Mouse (Mus musculus) kidney, adult 2 months (tissue): ENCODE data around the gene Spdye4b. TPM values are rescaled to one million over a fixed set of nuclear protein-coding genes. Genes with fewer than 3 reads are reported as not detected.

Experiments
- DNase-seq: peaks from one replicate; pipeline ENCODE4 v3.0.0; 2021
- H3K27ac ChIP-seq: fragments of 200-500 bp; 2 replicates; pipeline ENCODE4 v1.5.1; 2012; ENCODE audit warnings: low read depth, low read length, control low read depth, inconsistent platforms; ENCODE audit not compliant: insufficient read depth
- H3K27me3 ChIP-seq: fragments of 200-500 bp; replicated peaks from 2 replicates; pipeline ENCODE4 v1.6.1; 2012; ENCODE audit warnings: mild to moderate bottlenecking, moderate library complexity, low read length, inconsistent platforms; ENCODE audit not compliant: control insufficient read depth, insufficient read depth
- H3K36me3 ChIP-seq: fragments of 200-500 bp; 2 replicates; pipeline ENCODE4 v1.6.1; 2012; ENCODE audit warnings: mild to moderate bottlenecking, moderate library complexity, low read length, inconsistent platforms; ENCODE audit not compliant: control insufficient read depth, insufficient read depth
- H3K4me1 ChIP-seq: fragments of 200-500 bp; 2 replicates; pipeline ENCODE4 v1.6.1; 2011; ENCODE audit warnings: low read length; ENCODE audit not compliant: control insufficient read depth, insufficient read depth
- H3K4me3 ChIP-seq: fragments of 200-500 bp; 2 replicates; pipeline ENCODE4 v1.5.1; 2011; ENCODE audit warnings: mild to moderate bottlenecking, low read depth, low read length, control low read depth; ENCODE audit not compliant: insufficient read depth
- CTCF ChIP-seq: fragments of 200-500 bp; conservative IDR thresholded peaks from 2 replicates; pipeline ENCODE4 v1.5.1; 2011; ENCODE audit warnings: low read depth, mild to moderate bottlenecking, control low read depth, low read length, moderate library complexity, mixed read lengths; ENCODE audit not compliant: insufficient read depth, insufficient read length
- POLR2A ChIP-seq: fragments of 200-500 bp; IDR thresholded peaks from one replicate; pipeline ENCODE4 v1.6.1; 2011; ENCODE audit warnings: low read depth, low read length, control low read depth
- WGBS: fragments of 180-500 bp; shearing (Covaris S2); methylation state at CpG from one replicate; pipeline ENCODE4 v1.1.7; 2018; 5-methylcytosine and 5-hydroxymethylcytosine counted together
- polyA plus RNA-seq: library from polyadenylated mRNA; depleted of rRNA; stranded (reverse); fragments of >200 nt; gene quantifications from 2 replicates; pipeline ENCODE4 v1.2.3, GENCODE M21; 2012

Gene Spdye4b
- polyA plus RNA-seq, 1 experiment = not detected

- no peak for TF ChIP-seq POLR2A
- 96% methylated on average over 2 of the region's 2 CpGs for WGBS
- H3K4me3 ChIP-seq = no peak overlapping the region
- H3K4me1 ChIP-seq = no peaks in the 10 kb centered on the region
- no peak overlapping the region for H3K27ac ChIP-seq
- no peaks in the 10 kb centered on the region for H3K36me3 ChIP-seq
- H3K27me3 ChIP-seq = no peaks in the 10 kb centered on the region
- DNase-seq = no peak
These were observed 31.3 kb upstream of the Spdye4b start for GRCm38 (mm10) chr5:143149536-143149935.

DNA sequence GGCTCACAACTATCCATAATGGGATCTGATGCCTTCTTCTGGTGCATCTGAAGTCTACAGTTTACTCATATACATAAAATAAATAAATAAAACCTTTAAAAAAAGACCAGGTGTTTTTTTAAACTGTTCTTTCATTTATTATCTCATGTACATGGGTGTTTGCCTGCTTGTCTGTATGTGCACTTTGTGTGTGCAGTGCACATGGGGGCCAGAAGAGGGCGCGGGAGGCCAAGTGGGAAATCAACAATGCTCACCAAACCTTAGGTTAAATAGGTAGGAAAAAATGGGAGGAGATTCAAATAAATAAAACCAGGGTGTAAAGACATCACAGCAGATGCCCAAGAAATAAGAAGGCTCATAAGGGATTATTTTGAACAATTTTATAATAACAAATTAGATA, 30.8 kb upstream of the Spdye4b start:
- 85% methylated on average over 2 of the region's 2 CpGs for WGBS
- Histone ChIP-seq H3K4me3 (no peak overlapping the region), H3K27ac (no peak overlapping the region), H3K4me1 (no peaks in the 10 kb centered on the region), H3K36me3 (no peaks in the 10 kb centered on the region), H3K27me3 (no peaks in the 10 kb centered on the region)
- no peak for DNase-seq
- no peak for TF ChIP-seq CTCF
- TF ChIP-seq POLR2A = no peak

DNA sequence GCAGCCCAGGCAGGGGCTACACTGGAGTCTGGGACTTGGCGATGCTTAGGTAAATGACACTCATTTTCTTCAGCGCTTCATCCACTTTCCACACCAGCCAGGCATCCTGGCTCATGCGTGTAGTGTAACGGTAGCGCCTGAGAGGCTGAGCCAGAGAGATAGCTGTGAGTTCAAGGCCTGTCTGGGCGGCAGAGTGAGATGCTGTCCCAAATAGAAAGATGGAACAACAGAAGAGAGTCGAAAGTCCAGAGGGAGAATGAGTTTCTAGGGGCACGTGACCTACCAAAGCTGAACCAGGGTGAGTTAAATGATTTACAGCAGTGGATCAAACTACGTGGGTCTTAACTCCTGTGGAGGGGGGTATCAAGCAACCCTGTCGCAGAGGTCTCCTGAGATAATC, 27.1 kb upstream of the Spdye4b start:
- DNase-seq = peak; percentile 78
- Histone ChIP-seq H3K27me3 (0 out of 2 replicates have a peak, but pooled peaks cover 2% of the 10 kb centered on the region), H3K4me3 (no peak overlapping the region), H3K36me3 (no peaks in the 10 kb centered on the region), H3K4me1 (no peaks in the 10 kb centered on the region), H3K27ac (peak overlapping the region; percentile 5)
- 67% methylated on average over 10 of the region's 10 CpGs for WGBS
- TF ChIP-seq POLR2A (no peak), CTCF (no peak)

DNA sequence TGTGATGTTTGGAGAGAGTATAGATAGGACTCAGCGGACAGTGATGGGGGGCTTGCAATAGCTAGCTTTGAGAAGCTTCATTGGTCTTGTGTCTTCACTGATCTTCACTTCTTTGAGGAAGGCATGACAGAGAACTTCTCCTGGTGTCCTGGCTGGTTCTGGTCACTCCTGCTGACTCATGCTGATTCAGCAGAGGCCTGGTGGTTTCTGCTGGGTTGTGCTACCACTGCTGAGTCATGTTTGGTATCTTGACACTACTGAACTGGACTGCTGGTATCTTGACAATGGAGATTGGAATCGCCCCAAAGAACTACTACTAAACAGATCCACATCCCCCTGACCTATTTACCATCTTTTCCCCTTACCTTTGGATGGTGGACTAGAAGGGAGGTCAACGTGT, 25.3 kb upstream of the Spdye4b start:
- Histone ChIP-seq H3K4me1 (no peaks in the 10 kb centered on the region), H3K27ac (no peak overlapping the region), H3K36me3 (no peaks in the 10 kb centered on the region), H3K27me3 (0 out of 2 replicates have a peak, but pooled peaks cover 2% of the 10 kb centered on the region), H3K4me3 (no peak overlapping the region)
- no peak for TF ChIP-seq POLR2A
- no peak for TF ChIP-seq CTCF
- WGBS = 93% methylated on average over 3 of the region's 3 CpGs
- no peak for DNase-seq

- Histone ChIP-seq H3K4me1 (no peaks in the 10 kb centered on the region), H3K4me3 (no peak overlapping the region), H3K27me3 (no peaks in the 10 kb centered on the region), H3K27ac (no peak overlapping the region), H3K36me3 (no peaks in the 10 kb centered on the region)
- TF ChIP-seq POLR2A (no peak), CTCF (no peak)
- DNase-seq = peak; percentile 58
- WGBS = 14% methylated on average over 18 of the region's 18 CpGs
These were observed 15.2 kb upstream of the Spdye4b start for GRCm38 (mm10) chr5:143165508-143166070.

DNA sequence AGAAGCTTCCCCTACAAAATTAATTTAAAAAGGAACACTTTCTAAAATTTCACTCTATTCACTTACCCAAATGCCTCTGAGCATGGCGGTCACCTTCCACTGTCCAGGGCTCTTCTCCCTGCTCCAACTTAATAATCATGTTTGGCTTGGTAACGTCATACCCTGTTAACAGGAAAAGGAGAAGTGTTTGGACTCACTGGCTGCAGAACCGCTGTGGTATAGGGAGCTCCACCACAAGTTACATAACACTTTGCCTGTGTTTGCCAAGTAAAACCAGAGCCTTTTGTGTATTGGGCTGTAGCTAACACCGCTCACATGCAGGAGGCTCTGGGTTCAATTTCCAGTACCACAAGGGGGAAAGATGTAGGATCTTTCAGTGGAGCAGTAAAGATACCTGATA, 4.8 kb upstream of the Spdye4b start:
- Histone ChIP-seq H3K27ac (no peak overlapping the region), H3K27me3 (no peaks in the 10 kb centered on the region), H3K36me3 (peaks cover 18% of the 10 kb centered on the region), H3K4me3 (no peak overlapping the region), H3K4me1 (no peaks in the 10 kb centered on the region)
- TF ChIP-seq CTCF = no peak
- TF ChIP-seq POLR2A = no peak
- WGBS = 92% methylated on average over 4 of the region's 4 CpGs
- DNase-seq = no peak

DNA sequence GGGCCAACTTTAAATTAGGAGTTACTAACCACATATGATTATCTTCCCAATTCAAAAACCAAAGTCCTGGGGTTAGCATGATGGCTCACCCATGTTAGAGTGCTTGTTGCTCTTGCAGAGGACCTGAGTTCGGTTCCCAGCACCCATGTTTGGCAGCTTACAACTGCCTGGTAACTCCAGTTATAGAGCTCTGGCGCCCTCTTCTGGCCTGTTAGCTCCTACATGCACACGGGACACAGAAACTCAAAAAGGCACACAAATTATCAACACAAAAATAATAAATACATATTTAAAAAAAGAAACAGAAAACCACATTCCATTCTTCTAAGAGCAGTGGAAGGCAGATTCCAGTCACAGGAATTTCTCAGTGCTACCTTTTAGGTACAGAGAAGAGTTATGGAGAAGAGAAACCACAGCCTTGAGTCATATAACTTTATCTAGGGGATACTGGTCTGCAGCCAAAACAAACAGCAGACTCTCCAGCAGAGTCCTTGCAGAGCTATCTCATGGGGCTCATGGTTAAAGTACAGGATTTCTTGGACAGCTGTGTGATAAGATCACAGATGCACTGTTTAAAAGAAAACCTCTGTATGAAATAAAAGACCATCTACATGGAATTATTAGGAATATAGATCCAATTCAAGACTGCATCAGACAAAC, 3.1 kb upstream of the Spdye4b start:
- no peak for DNase-seq
- TF ChIP-seq POLR2A (no peak), CTCF (no peak)
- Histone ChIP-seq H3K36me3 (peaks cover 18% of the 10 kb centered on the region), H3K4me1 (no peaks in the 10 kb centered on the region), H3K27me3 (no peaks in the 10 kb centered on the region), H3K27ac (no peak overlapping the region), H3K4me3 (no peak overlapping the region)
- WGBS = 94% methylated on average over 3 of the region's 3 CpGs
